Comparison of ENCODE assay signal across 22 mouse cellular contexts in the genomic region with DNA sequence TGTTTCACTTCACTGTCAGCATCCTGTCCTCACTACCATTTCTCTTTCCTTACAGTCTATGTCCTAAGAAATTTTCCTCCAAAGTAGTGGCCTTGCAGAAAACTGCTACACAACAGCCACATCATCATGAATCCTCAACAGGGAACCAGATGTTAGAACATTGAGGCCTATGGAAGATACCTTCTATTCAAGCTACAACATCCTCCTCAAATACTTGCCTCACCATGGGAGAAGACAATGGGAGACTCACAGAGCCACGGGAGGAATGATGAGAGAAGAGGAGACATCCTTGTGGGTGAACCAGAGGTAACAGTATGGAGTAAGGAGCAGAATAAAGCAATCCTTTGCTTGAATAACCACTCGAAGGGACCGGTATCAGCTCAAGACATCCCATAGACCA.
"Had no signal": no experiment of that assay in that cellular context is flagged by ENCODE, and none has a peak within 500 bp of the region (broad histone marks: within the 10 kb centered on the region; RNA-seq: fewer than 3 reads in every experiment).

No protein-coding gene starts in this region.

- H3K4me1 ChIP-seq: heart, embryonic 13.5 days; heart, embryonic 15.5 days; intestine, embryonic 15.5 days; limb, embryonic 10.5 days; limb, embryonic 12.5 days had no signal

- DNase-seq: gastrocnemius, postnatal 36 days; heart, adult 2 months; heart, postnatal 36 days; kidney, adult 18-20 months; kidney, adult 8-10 months; kidney, postnatal 10 days; kidney, postnatal 25 days; kidney, postnatal 4 days; lung, adult 2 months had no signal

- H3K9ac ChIP-seq: heart, embryonic 13.5 days; heart, embryonic 15.5 days; hindbrain, embryonic 14.5 days; intestine, embryonic 15.5 days; limb, embryonic 12.5 days; liver, embryonic 14.5 days had no signal

- H3K27ac ChIP-seq: heart, adult 2 months; heart, embryonic 13.5 days; heart, embryonic 15.5 days; hindbrain, embryonic 14.5 days; intestine, embryonic 15.5 days; layer of hippocampus, adult 2 months; left cerebral cortex, adult 2 months; limb, embryonic 10.5 days; limb, embryonic 12.5 days; liver, embryonic 14.5 days had no signal

- H3K9me3 ChIP-seq: heart, embryonic 13.5 days; heart, embryonic 15.5 days; intestine, embryonic 15.5 days; limb, embryonic 10.5 days; limb, embryonic 12.5 days had no signal

- H3K4me2 ChIP-seq: heart, embryonic 13.5 days; heart, embryonic 15.5 days; hindbrain, embryonic 14.5 days; intestine, embryonic 15.5 days; limb, embryonic 12.5 days; liver, embryonic 11.5 days had no signal

- H3K27me3 ChIP-seq: heart, embryonic 15.5 days; intestine, embryonic 15.5 days; limb, embryonic 12.5 days had no signal

- H3K4me3 ChIP-seq: heart, adult 2 months; heart, embryonic 13.5 days; heart, embryonic 15.5 days; intestine, embryonic 15.5 days; layer of hippocampus, adult 2 months; left cerebral cortex, adult 2 months; limb, embryonic 10.5 days; limb, embryonic 12.5 days had no signal

- ATAC-seq: hindbrain, embryonic 16.5 days; inflammation-experienced regulatory T-cells, adult 6 months; intestine, embryonic 15.5 days; intestine, postnatal 0 days had no signal

- H3K36me3 ChIP-seq: heart, embryonic 13.5 days; heart, embryonic 15.5 days; intestine, embryonic 15.5 days; limb, embryonic 10.5 days; limb, embryonic 12.5 days had no signal
